Mouse (Mus musculus) forebrain, embryonic 12.5 days (tissue): Measurements from ENCODE around the gene Ndufv1. TPM values are rescaled to one million over a fixed set of nuclear protein-coding genes. Genes with fewer than 3 reads are reported as not detected.
"Not testable (repeated sequence)": the region's sequence is repeated elsewhere in the genome, so short reads cannot be mapped to it uniquely, and the experiment has no call there.

Source experiments
- ATAC-seq: fragments of 200-750 bp; cut with Nextera tagmentation; 2 replicates; pipeline ENCODE4 v1.8.0; 2017; ENCODE audit warnings: moderate TSS enrichment; ENCODE audit not compliant: low FRiP score
- H3K27ac ChIP-seq: fragments of 300-500 bp; sonication (generic); 2 replicates; pipeline ENCODE4 v1.5.1; 2016; ENCODE audit warnings: mild to moderate bottlenecking
- H3K27me3 ChIP-seq: fragments of 300-500 bp; sonication (generic); 2 replicates; pipeline ENCODE4 v1.6.1; 2016; ENCODE audit warnings: mild to moderate bottlenecking
- H3K36me3 ChIP-seq: fragments of 300-500 bp; sonication (generic); replicated peaks from 2 replicates; pipeline ENCODE4 v1.6.1; 2016; ENCODE audit warnings: mild to moderate bottlenecking
- H3K4me1 ChIP-seq: fragments of 300-500 bp; sonication (generic); 2 replicates; pipeline ENCODE4 v1.6.1; 2016
- H3K4me2 ChIP-seq: fragments of 300-500 bp; sonication (generic); 2 replicates; pipeline ENCODE4 v1.6.1; 2016; ENCODE audit warnings: mild to moderate bottlenecking, moderate library complexity
- H3K4me3 ChIP-seq: fragments of 300-500 bp; sonication (generic); replicated peaks from 2 replicates; pipeline ENCODE4 v1.5.1; 2016; ENCODE audit warnings: mild to moderate bottlenecking
- H3K9ac ChIP-seq: fragments of 300-500 bp; sonication (generic); 2 replicates; pipeline ENCODE4 v1.6.1; 2016; ENCODE audit warnings: mild to moderate bottlenecking
- H3K9me3 ChIP-seq: fragments of 300-500 bp; sonication (generic); 2 replicates; pipeline ENCODE4 v1.6.1; 2016
- WGBS: fragments of 180-500 bp; shearing (Covaris S2); methylation state at CpG from one replicate; pipeline ENCODE4 v1.1.7; 2016; 5-methylcytosine and 5-hydroxymethylcytosine counted together
- polyA plus RNA-seq: library from polyadenylated mRNA; unstranded; fragments of >200 nt; fragmentation: Nextera tagmentation; extraction: Ambion mirVana; gene quantifications from 2 replicates; pipeline ENCODE4 v1.2.1, GENCODE M21; 2016

Gene Ndufv1
- polyA plus RNA-seq, 1 experiment from 2014 or later = 186 TPM

GRCm38 (mm10) chr19:4052516-4053030, 40.0 kb upstream of the Ndufv1 start:
- no peak overlapping the region for H3K4me2 ChIP-seq
- H3K4me1 ChIP-seq = no peaks in the 10 kb centered on the region
- H3K27ac ChIP-seq = no peak overlapping the region
- no peaks in the 10 kb centered on the region for H3K27me3 ChIP-seq
- no peaks in the 10 kb centered on the region for H3K36me3 ChIP-seq
- H3K9ac ChIP-seq = no peak overlapping the region
- 88% methylated on average over 5 of the region's 5 CpGs for WGBS
- ATAC-seq = no peak
- H3K9me3 ChIP-seq = no peaks in the 10 kb centered on the region
- H3K4me3 ChIP-seq = no peak overlapping the region

GRCm38 (mm10) chr19:4051741-4052515, 39.3 kb upstream of the Ndufv1 start:
- Histone ChIP-seq H3K36me3 (no peaks in the 10 kb centered on the region), H3K4me1 (no peaks in the 10 kb centered on the region), H3K9ac (no peak overlapping the region), H3K27ac (no peak overlapping the region), H3K9me3 (no peaks in the 10 kb centered on the region), H3K4me2 (no peak overlapping the region), H3K4me3 (no peak overlapping the region), H3K27me3 (no peaks in the 10 kb centered on the region)
- ATAC-seq = no peak
- WGBS = 54% methylated on average over 10 of the region's 10 CpGs

- no peaks in the 10 kb centered on the region for H3K4me1 ChIP-seq
- H3K27me3 ChIP-seq = no peaks in the 10 kb centered on the region
- H3K4me3 ChIP-seq = no peak overlapping the region
- H3K36me3 ChIP-seq = no peaks in the 10 kb centered on the region
- H3K9me3 ChIP-seq = no peaks in the 10 kb centered on the region
- H3K9ac ChIP-seq = no peak overlapping the region
- 90% methylated on average over 5 of the region's 5 CpGs for WGBS
- H3K4me2 ChIP-seq = no peak overlapping the region
- no peak for ATAC-seq
- H3K27ac ChIP-seq = no peak overlapping the region
These were observed 38.4 kb upstream of the Ndufv1 start for GRCm38 (mm10) chr19:4051016-4051415.

DNA sequence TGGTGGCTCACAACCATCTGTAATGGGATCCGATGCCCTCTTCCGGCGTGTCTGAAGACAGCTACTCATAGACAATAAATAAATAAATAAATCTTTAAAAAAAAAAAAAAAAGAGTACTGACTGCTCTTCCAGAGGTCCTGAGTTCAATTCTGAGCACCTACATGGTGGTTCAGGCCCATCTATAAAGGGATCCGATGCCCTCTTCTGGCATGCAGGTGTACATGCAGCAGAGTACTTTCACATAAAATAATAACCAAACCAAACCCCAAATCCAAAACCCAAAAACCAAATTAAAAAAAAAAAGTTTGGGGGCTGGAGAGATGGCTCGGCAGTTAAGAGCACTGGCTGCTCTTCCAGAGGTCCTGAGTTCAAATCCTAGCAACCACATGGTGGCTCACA, 36.5 kb upstream of the Ndufv1 start:
- H3K4me2 ChIP-seq, H3K9ac ChIP-seq, H3K9me3 ChIP-seq, H3K36me3 ChIP-seq, H3K27me3 ChIP-seq, H3K4me1 ChIP-seq, H3K4me3 ChIP-seq, H3K27ac ChIP-seq, ATAC-seq: not testable (repeated sequence)
- 87% methylated on average over 5 of the region's 5 CpGs for WGBS

DNA sequence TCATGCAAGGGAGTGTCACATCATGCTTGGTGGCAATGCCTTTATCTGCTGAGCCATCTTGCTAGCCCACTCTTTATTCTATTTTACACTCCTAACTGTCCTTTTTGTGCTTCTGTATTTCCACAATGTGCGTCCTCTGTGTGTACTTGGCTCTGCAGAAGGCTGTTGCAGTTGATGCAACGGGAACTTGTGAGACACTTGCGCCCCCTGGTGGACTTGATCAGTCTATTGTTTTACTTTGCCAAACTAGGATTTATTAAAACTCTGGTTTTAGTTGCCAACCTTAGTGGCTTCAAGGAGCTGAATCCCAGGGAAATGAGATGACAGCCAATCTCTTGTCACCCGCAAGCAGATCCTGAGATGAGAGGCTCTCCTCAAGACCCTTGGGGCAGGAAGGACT, 35.3 kb upstream of the Ndufv1 start:
- Histone ChIP-seq H3K4me1 (no peaks in the 10 kb centered on the region), H3K4me2 (no peak overlapping the region), H3K9me3 (no peaks in the 10 kb centered on the region), H3K9ac (no peak overlapping the region), H3K27ac (no peak overlapping the region), H3K4me3 (no peak overlapping the region), H3K36me3 (no peaks in the 10 kb centered on the region), H3K27me3 (no peaks in the 10 kb centered on the region)
- WGBS = 19% methylated on average over 4 of the region's 4 CpGs
- no peak for ATAC-seq

GRCm38 (mm10) chr19:4046866-4047254, 34.3 kb upstream of the Ndufv1 start:
- ATAC-seq = no peak
- no peak overlapping the region for H3K9ac ChIP-seq
- no peak overlapping the region for H3K4me3 ChIP-seq
- H3K36me3 ChIP-seq = no peaks in the 10 kb centered on the region
- H3K4me1 ChIP-seq = no peaks in the 10 kb centered on the region
- no peak overlapping the region for H3K4me2 ChIP-seq
- H3K27ac ChIP-seq = no peak overlapping the region
- H3K27me3 ChIP-seq = no peaks in the 10 kb centered on the region
- 85% methylated on average over 8 of the region's 8 CpGs for WGBS
- H3K9me3 ChIP-seq = no peaks in the 10 kb centered on the region

DNA sequence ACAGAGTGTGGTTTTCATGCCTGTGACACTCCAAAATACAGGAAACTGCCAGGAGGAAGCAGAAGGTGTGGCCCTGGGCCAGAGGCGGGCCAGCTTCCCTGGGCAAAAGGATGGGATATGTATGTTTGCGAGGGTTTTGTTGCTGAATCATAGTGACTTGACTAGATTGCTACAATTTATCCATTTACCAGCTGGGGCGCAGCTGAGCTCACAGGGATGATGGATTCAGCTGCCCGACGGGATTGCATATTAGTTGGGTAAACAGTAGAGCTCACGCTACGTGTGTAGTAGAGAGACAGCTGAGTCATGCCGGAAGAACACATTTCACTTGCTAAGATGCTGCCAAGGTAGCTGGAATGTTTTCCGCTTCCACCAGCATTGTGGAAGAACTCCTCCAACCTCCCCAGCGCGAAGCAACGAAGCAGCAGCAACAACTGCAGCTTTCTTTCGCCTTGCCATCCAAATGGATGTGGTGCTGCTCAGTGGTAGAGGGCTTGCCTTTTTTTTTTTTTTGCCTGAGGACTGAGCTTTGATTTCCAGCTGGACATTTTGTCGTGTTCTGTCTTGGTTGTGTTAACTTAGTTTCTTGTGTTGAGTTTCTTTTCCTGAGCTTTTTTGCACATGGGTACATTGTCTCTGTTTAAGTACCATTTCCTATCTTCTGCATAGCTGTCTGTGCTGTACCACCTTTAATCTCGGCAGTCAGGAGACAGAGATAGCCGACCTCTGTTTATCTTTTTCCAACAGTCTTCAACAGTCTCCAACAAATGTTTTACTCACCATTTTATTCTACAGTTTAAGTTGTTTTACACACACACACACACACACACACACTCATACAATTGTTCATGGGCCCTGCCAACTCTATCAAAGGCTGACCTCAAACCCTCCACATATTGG, 33.6 kb upstream of the Ndufv1 start, which contains the start of gene Gstp2:
Gene Gstp2, minus strand, starts transcription at position 58 of the 900 bp plus-strand sequence.
- H3K4me3 ChIP-seq = no peak within 1 kb of the TSS
- no peaks in the 10 kb centered on the region for H3K4me1 ChIP-seq
- no peak within 1 kb of the TSS for H3K27ac ChIP-seq
- no peaks in the 10 kb centered on the region for H3K36me3 ChIP-seq
- no peaks in the 10 kb centered on the region for H3K27me3 ChIP-seq
- 61% methylated on average over 16 of the region's 16 CpGs for WGBS
- H3K9ac ChIP-seq = no peak within 1 kb of the TSS
- no peak within 1 kb of the TSS for H3K4me2 ChIP-seq
- H3K9me3 ChIP-seq = no peaks in the 10 kb centered on the region
- ATAC-seq = no peak

DNA sequence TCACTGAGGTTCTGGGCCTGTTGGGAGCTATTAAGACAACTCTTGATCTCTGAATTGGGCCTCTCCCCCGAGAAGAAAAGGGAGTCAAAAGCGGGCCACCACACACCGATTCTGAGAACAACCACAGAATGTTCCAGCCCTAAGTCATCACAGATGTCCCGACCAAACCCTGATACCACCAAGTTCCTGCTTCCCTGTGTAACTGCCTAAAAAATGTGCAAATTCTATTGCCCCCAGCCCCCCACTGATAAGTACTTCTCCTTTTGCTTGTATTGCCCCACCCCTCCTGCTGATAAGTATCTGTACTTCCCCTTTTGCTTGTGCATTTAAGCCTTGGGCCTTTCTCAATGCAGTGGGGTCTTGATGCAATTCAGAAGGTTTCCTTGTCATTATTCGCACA, 31.5 kb upstream of the Ndufv1 start:
- H3K27ac ChIP-seq, H3K36me3 ChIP-seq, H3K27me3 ChIP-seq, ATAC-seq, H3K4me1 ChIP-seq, H3K4me3 ChIP-seq, H3K4me2 ChIP-seq, H3K9ac ChIP-seq, H3K9me3 ChIP-seq: not testable (repeated sequence)
- 85% methylated on average over 5 of the region's 5 CpGs for WGBS

DNA sequence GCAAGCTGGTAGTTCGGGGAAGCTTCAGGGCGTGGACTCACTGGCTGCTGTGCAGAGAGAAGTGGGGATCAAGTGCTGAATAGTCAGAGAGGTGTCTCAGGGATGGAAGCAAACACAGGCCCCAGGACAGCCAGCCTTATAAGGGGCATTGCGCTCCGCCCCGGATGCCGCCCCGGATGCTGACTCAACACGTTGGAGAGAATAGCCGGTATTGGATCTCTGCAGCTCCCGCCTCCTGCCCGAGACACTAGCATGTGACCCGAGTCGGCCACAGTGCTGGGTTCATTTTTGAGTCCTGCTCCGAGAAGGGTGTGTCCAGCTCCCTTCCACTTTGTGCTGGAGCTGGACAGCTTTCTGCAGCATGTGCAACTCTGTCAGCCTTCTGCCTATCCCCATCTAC, 29.5 kb upstream of the Ndufv1 start:
- Histone ChIP-seq H3K4me1 (peaks cover 11% of the 10 kb centered on the region; the same call in 1 of the 2 replicates), H3K9me3 (no peaks in the 10 kb centered on the region), H3K27me3 (no peaks in the 10 kb centered on the region), H3K4me2 (no peak overlapping the region), H3K27ac (no peak overlapping the region), H3K4me3 (no peak overlapping the region), H3K9ac (no peak overlapping the region), H3K36me3 (no peaks in the 10 kb centered on the region)
- no peak for ATAC-seq
- 71% methylated on average over 14 of the region's 14 CpGs for WGBS

DNA sequence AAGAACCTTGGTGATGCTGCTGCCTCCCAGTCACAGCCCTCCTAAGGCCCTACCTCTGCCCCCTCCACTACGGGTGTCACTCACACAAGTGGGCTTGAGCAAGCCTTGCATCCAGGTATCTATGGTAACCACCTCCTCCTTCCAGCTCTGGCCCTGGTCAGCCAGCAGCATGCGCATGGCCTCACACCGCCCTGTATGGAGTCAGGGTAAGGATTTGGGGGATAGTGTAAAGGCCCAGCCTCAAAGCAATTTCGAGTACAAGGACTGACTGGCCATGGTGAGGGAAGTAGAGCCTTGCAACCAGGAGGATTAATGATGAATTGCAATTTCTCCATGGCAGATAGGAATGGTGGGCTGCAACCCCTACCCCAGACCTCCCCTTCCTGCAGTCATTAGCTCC, 28.9 kb upstream of the Ndufv1 start:
- not testable (repeated sequence) for ATAC-seq, H3K9me3 ChIP-seq, H3K4me2 ChIP-seq, H3K9ac ChIP-seq, H3K4me3 ChIP-seq, H3K27ac ChIP-seq, H3K27me3 ChIP-seq, H3K36me3 ChIP-seq
- H3K4me1 ChIP-seq = peaks cover 11% of the 10 kb centered on the region
- 82% methylated on average over 3 of the region's 4 CpGs for WGBS

GRCm38 (mm10) chr19:4040941-4041340, 28.3 kb upstream of the Ndufv1 start:
- H3K36me3 ChIP-seq, H3K27ac ChIP-seq, H3K4me2 ChIP-seq, H3K27me3 ChIP-seq, H3K9ac ChIP-seq, H3K9me3 ChIP-seq, ATAC-seq, H3K4me3 ChIP-seq: not testable (repeated sequence)
- WGBS = 89% methylated on average over 5 of the region's 5 CpGs
- peaks cover 11% of the 10 kb centered on the region for H3K4me1 ChIP-seq

- 0% methylated on average over 26 of the region's 26 CpGs for WGBS
- ATAC-seq = peak; percentile 87
- Histone ChIP-seq H3K4me2 (peak within 1 kb of the TSS; percentile 71), H3K9ac (peak within 1 kb of the TSS; percentile 72), H3K27ac (0 out of 2 replicates have a peak within 1 kb of the TSS, but pooled peaks have one; percentile 65), H3K4me1 (peaks cover 11% of the 10 kb centered on the region), H3K4me3 (peak within 1 kb of the TSS; percentile 62), H3K9me3 (no peaks in the 10 kb centered on the region), H3K27me3 (no peaks in the 10 kb centered on the region), H3K36me3 (no peaks in the 10 kb centered on the region; the same call in 1 of the 2 replicates)
These were observed 25.2 kb upstream of the Ndufv1 start, which contains the start of gene Gstp1 for GRCm38 (mm10) chr19:4037788-4038232. Gstp1 (minus strand) TSS chr19:4037985.
